Mouse (Mus musculus) adrenal gland, postnatal 4 days (tissue): ENCODE results near the gene Nup210. TPM values are rescaled to one million over a fixed set of nuclear protein-coding genes. Genes with fewer than 3 reads are reported as not detected.
A peak's percentile ranks its signal among the peaks of the same experiment; 100 is the strongest.

Experiments
- DNase-seq, 2 experiments: peaks; one replicate each; pipeline ENCODE4 v3.0.0; 2021 to 2022; ENCODE audit warnings: low spot score in 2 of 2, mixed read lengths in 2 of 2
- long read RNA-seq, 2 experiments: library from polyadenylated mRNA; stranded (forward); transcript quantifications; one replicate each; pipeline ENCODE4 v2.0.0; 2021
- total RNA-seq, 2 experiments: library from RNA; stranded (reverse); gene quantifications; 2 replicates each; pipeline ENCODE4 v1.2.3; 2021

The Nup210 gene
- 10 to 100 TPM; 17.0 to 24.6 TPM for total RNA-seq
- long read RNA-seq, experiment 1, full-length matches to known transcripts = 1 of 3 reads
- long read RNA-seq, experiment 1, partial matches to known transcripts = 1 of 3 reads
- long read RNA-seq, experiment 1, other reads (novel, unspliced or antisense) = 1 of 3 reads
- long read RNA-seq, experiment 2, partial matches to known transcripts = 6 of 8 reads
- long read RNA-seq, experiment 2, other reads (novel, unspliced or antisense) = 2 of 8 reads

DNA sequence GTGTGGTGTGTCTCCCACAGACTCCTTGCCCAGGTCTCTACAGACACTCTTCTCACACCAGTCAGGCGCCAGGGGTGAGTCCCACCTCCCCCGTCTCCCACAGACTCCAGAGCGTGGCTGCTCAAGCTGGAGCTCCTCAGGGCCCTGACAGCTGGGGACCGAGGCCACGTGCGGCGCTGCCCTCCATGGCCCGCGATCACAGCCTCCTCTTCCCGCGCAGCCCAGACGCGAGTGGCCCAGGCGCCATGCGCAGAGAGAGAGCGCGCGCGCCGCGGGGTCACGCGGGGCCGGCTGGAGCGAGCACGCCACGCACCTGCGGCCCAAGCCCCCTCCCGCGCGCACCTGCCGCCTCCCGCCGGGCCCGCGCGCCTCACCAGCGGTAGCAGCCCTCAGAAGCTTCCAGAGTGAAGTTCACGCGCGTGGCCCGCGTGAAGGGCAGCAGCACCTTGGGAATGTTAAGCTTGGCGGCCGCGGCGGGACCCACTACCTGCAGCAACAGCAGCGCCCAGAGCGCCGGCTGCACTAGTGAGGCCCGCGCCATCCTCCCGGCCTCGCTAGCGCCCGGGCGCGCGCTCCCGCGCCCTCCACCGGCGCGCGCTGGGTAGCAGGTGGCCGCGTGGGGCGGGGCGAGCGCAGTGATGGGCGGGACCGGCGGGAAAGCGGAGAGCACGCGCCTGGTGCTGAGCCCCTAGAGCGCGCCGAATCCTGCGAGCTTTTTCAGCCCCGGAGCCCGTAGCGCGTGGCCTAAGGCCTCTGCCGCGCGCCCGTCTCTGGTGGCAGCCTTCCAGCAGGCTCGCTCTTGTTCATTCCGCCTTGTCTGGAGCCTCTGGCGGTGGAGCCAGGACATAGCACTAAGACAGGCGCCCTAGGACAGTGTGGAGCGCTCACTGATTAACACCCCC, at the start of gene Nup210:
TSS of gene Nup210 (minus strand) at position 586 of the 902 bp plus-strand sequence.
- peak; percentile 77 to 85 for DNase-seq

- DNase-seq = peak; percentile 29 to 31
Measured at GRCm38 (mm10) chr6:91165210-91165609, 48.6 kb upstream of the Nup210 start.

DNA sequence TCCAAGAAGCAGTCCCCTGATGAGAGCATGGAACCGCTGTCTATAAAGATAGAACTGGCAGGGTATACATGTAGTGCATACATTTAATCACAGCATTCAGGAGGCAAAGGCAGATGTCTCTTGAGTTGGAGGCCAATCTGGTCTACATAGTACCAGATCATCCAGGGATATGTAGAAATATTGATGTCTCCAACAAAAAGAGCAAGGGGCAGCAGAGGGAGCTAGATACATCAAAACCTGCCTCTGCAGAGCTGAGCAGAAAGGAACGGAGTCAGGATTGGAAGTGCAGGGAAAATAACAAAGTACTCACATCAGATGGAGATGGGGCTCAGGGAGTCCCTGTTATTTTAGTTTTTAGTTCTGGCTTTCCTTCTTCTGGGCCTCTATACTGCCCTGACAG, 48.0 kb upstream of the Nup210 start:
- no peak for DNase-seq

GRCm38 (mm10) chr6:91163195-91163911, 46.7 kb upstream of the Nup210 start:
- no peak for DNase-seq

GRCm38 (mm10) chr6:91162314-91162713, 45.7 kb upstream of the Nup210 start:
- no peak for DNase-seq

GRCm38 (mm10) chr6:91161506-91162235, 45.0 kb upstream of the Nup210 start:
- no peak for DNase-seq

- DNase-seq = no peak
Measured at GRCm38 (mm10) chr6:91160976-91161375, 44.3 kb upstream of the Nup210 start.

DNA sequence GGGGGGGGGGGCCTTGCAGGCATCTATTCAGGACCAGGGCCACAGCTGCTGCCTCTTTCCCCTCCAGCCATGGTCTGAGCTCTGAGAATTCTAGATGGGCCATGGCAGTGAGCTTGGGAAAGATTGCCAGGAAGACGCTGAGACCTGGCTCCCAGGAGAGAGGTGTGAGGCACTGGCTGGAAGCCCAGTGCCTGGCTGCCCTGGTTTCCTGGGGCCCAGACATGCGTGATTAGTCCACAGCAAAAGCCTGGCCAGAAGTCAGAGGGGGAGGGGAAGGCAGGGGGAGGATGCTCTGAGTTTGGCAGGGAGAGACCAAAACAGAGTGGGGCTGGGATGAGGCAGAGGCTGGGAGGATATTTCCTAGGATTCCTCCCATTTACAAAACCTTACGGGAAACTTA, 43.8 kb upstream of the Nup210 start:
- no peak for DNase-seq

- no peak for DNase-seq
Measured at GRCm38 (mm10) chr6:91159047-91159446, 42.4 kb upstream of the Nup210 start.

- no peak for DNase-seq
Measured at GRCm38 (mm10) chr6:91157237-91157570, 40.6 kb upstream of the Nup210 start.

DNA sequence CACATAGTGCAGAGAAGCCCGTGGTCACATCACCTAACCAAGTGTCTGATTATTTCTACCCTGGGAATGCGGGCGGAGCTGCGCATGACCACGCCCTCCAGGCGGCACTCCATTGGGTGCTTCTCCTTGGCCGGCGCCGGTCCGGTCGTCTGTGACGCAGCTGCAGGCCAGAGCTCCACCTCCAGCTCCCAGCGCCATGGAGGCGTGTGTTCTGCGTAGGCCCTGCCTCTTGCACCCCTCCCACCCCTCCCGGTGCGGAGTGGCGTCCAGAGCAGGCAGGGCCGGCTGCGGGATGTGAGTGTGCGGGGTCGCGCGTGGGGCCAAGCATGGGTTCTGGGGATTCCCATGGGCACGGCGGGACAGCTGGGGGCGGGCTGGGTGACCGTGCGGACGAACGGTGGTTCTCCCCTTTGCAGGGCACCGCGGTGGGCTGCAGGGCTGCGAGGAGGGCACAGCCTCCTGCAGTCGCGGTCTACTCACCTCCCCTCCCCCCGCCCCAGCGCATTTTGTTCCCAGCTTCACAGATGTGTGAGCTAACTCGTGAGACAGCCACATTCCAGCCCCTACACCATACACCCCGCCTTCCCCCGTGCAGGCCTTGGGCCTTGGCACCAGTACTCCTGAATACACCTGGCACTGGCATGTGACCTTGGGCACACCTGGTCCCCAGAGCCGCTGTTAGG, 40.1 kb upstream of the Nup210 start, which contains the start of gene Hdac11:
TSS of gene Hdac11 (plus strand) at position 112 of the 683 bp plus-strand sequence.
- DNase-seq = peak; percentile 63 to 74

- no peak for DNase-seq
Measured at GRCm38 (mm10) chr6:91156062-91156461, 39.4 kb upstream of the Nup210 start.

DNA sequence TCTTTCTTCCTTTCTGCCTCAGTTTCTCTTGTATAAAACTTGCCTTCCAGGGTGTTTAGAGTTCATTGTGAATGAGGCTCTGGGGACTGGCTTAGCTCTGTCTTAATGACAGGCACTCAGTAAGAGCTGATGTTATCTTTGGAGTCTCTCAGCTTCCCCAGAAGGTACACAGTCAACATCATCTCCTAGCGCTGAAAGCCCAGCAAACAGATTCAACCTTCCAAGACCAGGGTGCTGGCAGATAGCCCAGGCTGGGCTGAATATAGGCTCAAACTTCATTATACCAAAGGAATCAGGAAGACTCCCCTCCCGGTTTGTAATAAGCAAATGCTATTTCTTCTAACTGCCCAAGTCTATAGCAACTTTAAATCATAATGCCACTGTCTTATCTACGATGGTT, 38.7 kb upstream of the Nup210 start:
- no peak for DNase-seq

DNA sequence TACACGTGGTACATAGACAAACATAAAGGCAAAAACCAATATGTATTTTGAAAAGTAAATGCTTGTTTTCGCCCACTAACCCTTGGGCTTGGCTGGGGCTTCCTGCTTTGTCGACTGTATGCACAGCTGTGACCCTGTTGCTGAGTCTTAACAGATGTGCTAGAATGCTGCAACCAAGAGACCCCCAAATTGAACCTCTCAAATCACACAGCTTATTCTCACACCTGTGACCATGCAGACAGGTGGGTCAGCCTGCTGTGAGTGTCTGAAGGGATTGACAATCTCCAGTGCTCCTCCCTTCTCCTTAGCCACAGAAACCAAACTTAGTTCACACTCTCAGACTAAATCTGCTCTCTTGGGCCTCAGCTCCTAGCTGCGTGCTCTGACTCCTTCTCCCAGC, 38.1 kb upstream of the Nup210 start:
- no peak for DNase-seq

GRCm38 (mm10) chr6:91153549-91154064, 37.0 kb upstream of the Nup210 start:
- no peak for DNase-seq

DNA sequence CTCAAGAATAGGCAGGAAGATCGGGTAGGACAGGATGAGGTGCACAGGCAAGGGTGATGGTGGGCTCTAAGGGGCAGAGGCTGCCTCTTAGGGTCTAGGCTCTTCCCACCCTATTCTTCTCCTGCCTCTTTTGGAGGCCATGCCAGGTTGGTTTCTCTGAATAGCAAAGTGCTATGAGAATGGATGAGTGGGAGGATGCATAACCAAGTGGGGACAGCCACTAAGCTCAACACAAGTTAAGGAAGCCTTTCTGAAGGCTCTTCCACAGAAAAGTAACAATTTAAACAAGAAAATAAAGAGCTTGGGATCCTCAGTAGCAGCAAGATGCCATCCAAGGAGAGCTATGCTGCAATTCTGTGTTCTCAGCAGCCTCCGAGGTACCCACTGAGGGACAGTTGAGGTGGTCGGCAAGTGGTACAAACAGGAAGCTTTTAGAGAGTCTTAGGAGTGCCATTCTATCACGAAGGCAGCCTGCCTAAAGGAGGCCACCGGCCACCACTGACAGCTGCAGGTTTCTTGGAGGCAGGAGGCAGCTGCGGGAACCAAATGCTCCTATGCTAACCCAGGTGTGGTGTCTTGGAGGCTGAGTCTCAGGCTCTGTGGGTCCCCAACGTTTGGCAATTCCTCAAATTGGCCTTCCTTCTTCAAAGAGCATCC, 36.4 kb upstream of the Nup210 start:
- DNase-seq = no peak

DNA sequence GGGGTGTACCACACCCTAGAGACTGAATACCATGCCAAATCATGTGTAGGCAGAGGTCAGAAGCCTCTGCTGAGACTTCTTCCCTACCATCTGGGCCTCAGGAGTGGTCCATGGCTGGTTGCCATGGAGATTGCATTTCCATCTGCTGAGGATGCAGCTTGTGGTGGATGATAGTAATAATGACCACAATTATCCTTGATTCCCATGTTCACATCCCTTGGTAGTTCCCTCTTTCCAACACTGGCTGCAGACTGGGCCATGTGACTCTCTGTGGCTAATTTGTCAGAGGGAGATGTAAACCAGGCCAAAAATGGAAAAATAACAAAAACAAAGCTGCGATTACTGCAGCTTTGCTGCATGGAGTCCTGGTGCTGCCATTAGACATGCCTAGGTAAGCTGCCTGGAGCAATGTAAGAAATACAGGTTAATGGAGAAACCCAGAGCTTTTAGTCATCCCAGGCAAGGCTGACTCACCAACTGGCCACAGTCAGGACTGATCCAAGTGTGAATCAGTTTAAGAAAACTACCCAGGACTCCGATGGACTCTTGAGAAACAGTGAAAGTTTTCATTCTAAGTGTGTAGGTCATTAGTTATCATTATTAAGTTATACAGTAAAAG, 30.6 kb upstream of the Nup210 start:
- DNase-seq = no peak

- no peak for DNase-seq
Measured at GRCm38 (mm10) chr6:91146443-91147151, 30.0 kb upstream of the Nup210 start.

DNA sequence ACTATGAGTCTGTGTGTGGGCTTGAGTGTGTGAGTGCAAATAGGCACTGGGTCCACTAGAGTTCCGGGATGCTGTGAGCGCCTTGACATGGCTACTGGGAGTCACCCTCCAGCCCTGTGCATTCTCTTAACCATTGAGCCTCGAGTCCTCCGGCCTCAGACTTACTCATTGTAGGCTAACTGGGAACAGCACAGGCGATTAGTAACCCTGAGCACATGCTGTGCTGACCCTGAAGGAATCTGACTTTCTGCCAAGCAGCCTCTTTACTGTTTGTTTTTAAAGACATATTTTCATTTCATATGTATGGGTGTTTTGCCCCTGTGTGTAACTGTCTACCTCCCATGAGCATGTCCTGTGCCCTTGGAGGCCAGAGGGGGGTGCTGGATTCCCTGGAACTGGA, 28.9 kb upstream of the Nup210 start:
- DNase-seq = no peak
